Mouse (Mus musculus) gastrocnemius, postnatal 4 days (tissue): ENCODE data around the gene Ube2l3. TPM values are rescaled to one million over a fixed set of nuclear protein-coding genes. Genes with fewer than 3 reads are reported as not detected.

Source experiments
- microRNA-seq: library from miRNA; unstranded; fragments of <30 nt; microRNA quantifications from one replicate; pipeline ENCODE4 v1.2.0, GENCODE M21; 2021
- total RNA-seq, 2 experiments: library from RNA; stranded (reverse); gene quantifications; 2 replicates each; pipeline ENCODE4 v1.2.3; 2021

Ube2l3 gene
- total RNA-seq, 2 experiments from 2014 or later = 166 to 178 TPM

Small RNA genes lying within 50 kb of the gene (microRNA-seq; reads per million reads assigned to microRNA genes)
- gene Mir130b (302 reads per million, percentile 61 among the genes with 10 or more reads in this experiment), gene Mir301b (11.2 reads per million, percentile 28 among the genes with 10 or more reads in this experiment)

Other genes starting within 250 kb of the Ube2l3 start
- gene Mapk1, start 219.3 kb downstream of the Ube2l3 start, total RNA-seq = 100 to 1,000 TPM; 121 to 124 TPM
- 1 to 10 TPM; 4.9 to 6.1 TPM for gene Ypel1, start 133.0 kb downstream of the Ube2l3 start, total RNA-seq
- gene Ppil2, start 91.4 kb downstream of the Ube2l3 start, total RNA-seq = 10 to 100 TPM; 48.2 to 56.1 TPM
- 1 to 10 TPM; 1.5 to 3.0 TPM for gene 2610318N02Rik, start 77.5 kb downstream of the Ube2l3 start, total RNA-seq
- 1 to 10 TPM; 8.0 to 10.0 TPM for gene Sdf2l1, start 70.3 kb downstream of the Ube2l3 start, total RNA-seq
- 1 to 10 TPM in 1 of 2 experiments, under 1 TPM in 1; 0.61 to 1.1 TPM for gene Ydjc, start 58.0 kb downstream of the Ube2l3 start, total RNA-seq
- gene Ccdc116, start 55.4 kb downstream of the Ube2l3 start, total RNA-seq = 1 to 10 TPM in 1 of 2 experiments, under 1 TPM in 1; 0.26 to 1.6 TPM
- under 1 TPM; 0.22 to 0.29 TPM for gene Rimbp3, start 6.0 kb upstream of the Ube2l3 start, total RNA-seq
- 1 to 10 TPM; 2.7 to 3.9 TPM for gene Hic2, start 30.9 kb upstream of the Ube2l3 start, total RNA-seq
- gene Tmem191c, start 73.4 kb upstream of the Ube2l3 start, total RNA-seq = 1 to 10 TPM; 4.4 to 5.8 TPM
- gene Serpind1, start 128.7 kb upstream of the Ube2l3 start, total RNA-seq = 1 to 10 TPM in 1 of 2 experiments, under 1 TPM in 1; 0.78 to 1.9 TPM
- 10 to 100 TPM; 14.3 to 15.5 TPM for gene Snap29, start 203.3 kb upstream of the Ube2l3 start, total RNA-seq
- 10 to 100 TPM; 27.9 to 31.4 TPM for gene Pi4ka, start 203.7 kb upstream of the Ube2l3 start, total RNA-seq
- 10 to 100 TPM; 32.4 to 33.1 TPM for gene Crkl, start 249.3 kb upstream of the Ube2l3 start, total RNA-seq